In genomic region chr6:89553012-89553704, GRCm38 (mm10) we compare ENCODE assay signal across 8 mouse cellular contexts. TPM values are rescaled to one million over a fixed set of nuclear protein-coding genes. Genes with fewer than 3 reads are reported as not detected.
DNase-seq lines count a peak whose midpoint lies in the region; ATAC-seq and TF ChIP-seq lines count a peak whose summit lies in the region.

No protein-coding gene starts in this region.

- no peak for ATAC-seq in heart, embryonic 11.5 days (replicated peaks; ENCODE audit: insufficient number of reproducible peaks, low FRiP score, low TSS enrichment)

- H3K27ac ChIP-seq in heart, embryonic 11.5 days (ENCODE audit: low read depth, low read length), result no peak overlapping the region
- no peak overlapping the region for H3K27ac ChIP-seq in kidney, adult 2 months (ENCODE audit: insufficient read depth, low read depth, low read length)
- H3K27ac ChIP-seq in limb, embryonic 10.5 days, result no peak overlapping the region

- H3K9me3 ChIP-seq in heart, embryonic 11.5 days (replicated peaks; ENCODE audit: control insufficient read depth, low read length), result no peaks in the 10 kb centered on the region
- no peaks in the 10 kb centered on the region for H3K9me3 ChIP-seq in limb, embryonic 10.5 days (replicated peaks)

- DNase-seq in heart, adult 11 months, result peak; percentile 97
- peak; percentile 91 for DNase-seq in embryo, embryonic 10.5 days (ENCODE audit: low spot score)
- peak; percentile 69 to 83 for DNase-seq in gastrocnemius, postnatal 4 days (ENCODE audit: low spot score in 2 of 2)
- peak; percentile 69 for DNase-seq in kidney, adult 2 months
- peak; percentile 80 for DNase-seq in limb, embryonic 10.5 days (ENCODE audit: low spot score)
- DNase-seq in naive thymus-derived CD4-positive, alpha-beta T cell, adult 2 months (ENCODE audit: low read depth), result peak; percentile 69
- peak; percentile 75 for DNase-seq in splenic B cell, adult 2 months (ENCODE audit: low read depth, low spot score)

- H3K9ac ChIP-seq in heart, embryonic 11.5 days (ENCODE audit: low read depth, low read length), result no peak overlapping the region

- no peak for TF ChIP-seq POLR2A in kidney, adult 2 months (IDR thresholded peaks at IDR 0.05; ENCODE audit: low read depth, low read length)

- H3K36me3 ChIP-seq in heart, embryonic 11.5 days (ENCODE audit: control insufficient read depth, insufficient read depth, low read length), result no peaks in the 10 kb centered on the region
- no peaks in the 10 kb centered on the region for H3K36me3 ChIP-seq in kidney, adult 2 months (ENCODE audit: control insufficient read depth, insufficient read depth, low read length)
- no peaks in the 10 kb centered on the region for H3K36me3 ChIP-seq in limb, embryonic 10.5 days
- H3K36me3 ChIP-seq in splenic B cell, adult 2 months (ENCODE audit: control insufficient read depth, insufficient read depth, low read length, poor library complexity, severe bottlenecking), result no peaks in the 10 kb centered on the region

- peaks cover 12% of the 10 kb centered on the region for H3K4me1 ChIP-seq in heart, embryonic 11.5 days (ENCODE audit: control insufficient read depth, insufficient read depth, low read length)
- no peaks in the 10 kb centered on the region for H3K4me1 ChIP-seq in kidney, adult 2 months (ENCODE audit: control insufficient read depth, insufficient read depth, low read length)
- no peaks in the 10 kb centered on the region for H3K4me1 ChIP-seq in limb, embryonic 10.5 days

- no peak overlapping the region for H3K4me3 ChIP-seq in heart, embryonic 11.5 days (ENCODE audit: low read depth, low read length)
- no peak overlapping the region for H3K4me3 ChIP-seq in kidney, adult 2 months (ENCODE audit: insufficient read depth, low read depth, low read length)
- no peak overlapping the region for H3K4me3 ChIP-seq in limb, embryonic 10.5 days

- WGBS in heart, embryonic 11.5 days (ENCODE audit: insufficient replicate concordance), result 10% methylated on average over 4 of the region's 4 CpGs
- 8% methylated on average over 4 of the region's 4 CpGs for WGBS in kidney, adult 2 months
- WGBS in limb, embryonic 10.5 days, result 14% methylated on average over 4 of the region's 4 CpGs

- H3K27me3 ChIP-seq in heart, embryonic 11.5 days (ENCODE audit: control insufficient read depth, insufficient read depth, low read length), result no peaks in the 10 kb centered on the region
- no peaks in the 10 kb centered on the region for H3K27me3 ChIP-seq in kidney, adult 2 months (replicated peaks; ENCODE audit: control insufficient read depth, insufficient read depth, low read length)
- H3K27me3 ChIP-seq in limb, embryonic 10.5 days (ENCODE audit: low read depth, poor library complexity, severe bottlenecking), result no peaks in the 10 kb centered on the region
- no peaks in the 10 kb centered on the region for H3K27me3 ChIP-seq in splenic B cell, adult 2 months (ENCODE audit: control insufficient read depth, insufficient read depth, low read length, poor library complexity, severe bottlenecking)

- peak; percentile 95 for TF ChIP-seq CTCF in kidney, adult 2 months (conservative IDR thresholded peaks at IDR 0.05; ENCODE audit: insufficient read depth, insufficient read length, low read depth, low read length)

- H3K4me2 ChIP-seq in heart, embryonic 11.5 days, result no peak overlapping the region

RNA-seq across cellular contexts. Expression of gene Chchd6, which starts 42.3 kb away (rescaled TPM):
- 45.5 and 45.9 TPM in 2 replicates for polyA plus RNA-seq in heart, embryonic 11.5 days (2014; fragmentation: Nextera tagmentation; extraction: Ambion mirVana)
- total RNA-seq in gastrocnemius, postnatal 4 days (2021), result 10 to 100 TPM in 1 of 2 experiments, 1 to 10 TPM in 1; 9.1 to 11.4 TPM
- polyA plus RNA-seq in kidney, adult 2 months (2012; rRNA removed), result 86.5 and 103 TPM in 2 replicates
- 66.0 and 68.8 TPM in 2 replicates for polyA plus RNA-seq in limb, embryonic 10.5 days (2016; fragmentation: Nextera tagmentation; extraction: Ambion mirVana)
